Mouse (Mus musculus): ENCODE results near the gene Mb.

Gene Mb

DNA sequence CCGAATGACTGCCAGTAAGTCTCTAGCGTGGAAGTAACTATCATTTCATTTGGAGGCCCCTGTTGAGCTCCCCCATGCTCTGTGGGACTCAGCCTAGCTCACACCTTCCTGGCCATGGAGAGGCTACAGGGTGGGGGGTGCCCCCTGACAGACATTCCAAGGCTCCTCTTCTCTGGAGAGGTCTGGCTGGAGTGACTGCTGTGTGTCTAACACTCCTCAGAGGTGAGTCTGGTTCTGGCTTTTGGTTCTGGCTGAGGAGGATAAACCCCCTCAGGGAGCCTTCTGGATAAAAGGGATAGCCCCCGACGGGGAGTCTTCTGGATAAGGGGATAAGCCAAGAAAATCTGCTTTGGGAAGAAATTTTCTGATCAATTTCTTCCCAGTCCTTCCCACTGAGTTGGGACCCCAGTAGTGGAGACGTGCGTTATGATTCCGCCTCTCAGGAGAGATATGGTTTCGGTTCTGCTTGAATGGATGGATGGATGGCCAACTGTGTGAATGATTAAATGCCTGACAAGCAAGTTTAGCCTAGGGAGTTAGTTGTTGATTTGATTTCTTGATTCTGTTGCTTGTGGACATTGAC, 77.1 kb downstream of the Mb start:
- DNase-seq = no peak

DNA sequence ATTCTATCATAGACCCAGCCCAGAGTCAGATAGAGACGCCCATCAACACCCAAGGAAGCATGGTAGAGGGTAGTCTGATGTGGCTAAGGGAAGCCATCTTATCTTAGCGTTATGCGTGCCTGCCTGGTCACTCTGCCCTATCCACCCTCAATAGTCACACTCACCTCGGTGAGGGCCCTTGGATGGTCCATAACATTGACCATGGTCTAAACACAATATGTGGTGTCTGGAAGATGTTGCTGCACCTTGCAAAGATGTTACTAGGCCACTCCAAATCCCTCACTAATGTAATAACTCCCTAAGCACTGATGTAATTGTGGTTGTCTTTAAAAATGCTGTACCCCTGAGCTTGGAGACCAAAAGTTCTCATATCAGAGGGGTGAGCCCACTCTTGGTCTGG, 77.8 kb downstream of the Mb start:
- DNase-seq = no peak

All from right cerebral cortex, postnatal 25 days (tissue).